Mouse (Mus musculus) T-helper 2 cell (primary cell): ENCODE measurements around the gene Cpne7.

ENCODE experiments used
- in situ Hi-C: fragments of 300-600 bp; cut with MboI, MseI; formaldehyde crosslinking; loops from one replicate; pipeline ENCODE4 v1.15.1; 2025; ENCODE audit warnings: high pct_unique_total_duplicates

Cpne7 gene

DNA sequence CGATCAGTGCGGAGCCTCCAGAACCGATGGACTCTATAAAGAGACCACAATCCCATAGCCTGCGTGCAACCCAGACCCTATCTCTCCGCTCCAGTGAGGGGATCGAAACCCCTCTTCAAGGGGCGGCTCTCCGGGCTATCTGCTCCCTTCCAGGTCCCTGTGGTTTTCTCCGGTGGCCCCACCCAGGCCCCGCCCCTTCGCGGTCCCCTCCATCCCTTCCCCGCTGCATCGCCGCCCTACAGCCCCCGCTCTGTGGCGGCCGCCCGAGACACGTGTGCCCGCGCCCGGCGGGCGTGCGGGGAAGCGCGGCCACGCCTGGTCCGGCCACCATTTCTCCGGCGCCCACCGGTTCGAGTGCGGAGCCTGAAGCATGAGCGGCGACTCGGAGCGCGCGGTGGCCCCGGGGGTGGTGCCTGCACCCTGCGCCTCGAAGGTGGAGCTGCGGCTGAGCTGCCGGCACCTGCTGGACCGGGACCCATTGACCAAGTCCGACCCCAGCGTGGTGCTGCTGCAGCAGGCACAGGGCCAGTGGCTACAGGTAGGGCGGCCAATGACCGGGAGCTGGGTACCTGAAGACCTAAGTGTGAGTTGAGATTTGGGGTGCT, at the start of gene Cpne7:
TSS of gene Cpne7 (plus strand) at position 248 of the 605 bp plus-strand sequence.
- in situ Hi-C loops = no loop called here

DNA sequence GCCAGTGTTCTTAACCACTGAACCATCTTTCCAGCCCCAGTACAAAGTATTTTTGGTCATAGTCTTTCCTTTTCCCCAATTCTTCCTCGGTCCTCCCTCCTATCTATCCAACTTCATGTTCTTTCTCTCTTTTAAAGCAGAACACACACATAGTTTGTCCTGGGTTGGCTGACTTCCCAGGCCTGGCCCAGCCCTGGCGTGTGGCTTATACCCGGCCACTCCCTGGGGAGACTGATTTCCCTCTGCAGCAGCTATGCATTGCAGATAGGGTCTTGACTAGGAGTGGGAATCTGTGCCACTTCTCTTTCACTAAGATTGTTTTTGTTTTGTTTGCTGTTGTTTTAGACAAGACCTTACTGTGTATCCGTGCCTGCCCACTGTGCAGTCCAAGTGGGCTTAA, 46.0 kb upstream of the Cpne7 start:
- in situ Hi-C loops = no loop called here

DNA sequence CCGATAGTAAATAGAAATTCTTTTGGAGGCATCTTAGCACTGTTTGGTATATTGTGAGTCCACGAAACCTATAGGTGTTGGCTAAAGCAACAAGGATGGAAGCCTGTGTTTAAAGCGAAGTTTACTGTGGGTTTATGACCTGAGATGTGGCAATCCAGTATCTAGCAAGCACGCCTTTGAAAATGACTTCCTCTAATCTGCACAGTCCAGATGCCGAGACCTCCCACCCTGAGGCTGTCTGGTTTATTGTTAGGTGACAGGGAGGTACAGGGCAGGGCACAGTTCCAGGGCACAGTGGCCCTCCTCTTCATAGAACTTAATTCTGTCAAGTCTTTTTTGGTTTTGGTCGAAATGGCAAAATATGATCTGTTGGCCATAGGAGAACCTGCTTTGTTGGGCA, 40.0 kb upstream of the Cpne7 start:
- in situ Hi-C loops = no loop called here

DNA sequence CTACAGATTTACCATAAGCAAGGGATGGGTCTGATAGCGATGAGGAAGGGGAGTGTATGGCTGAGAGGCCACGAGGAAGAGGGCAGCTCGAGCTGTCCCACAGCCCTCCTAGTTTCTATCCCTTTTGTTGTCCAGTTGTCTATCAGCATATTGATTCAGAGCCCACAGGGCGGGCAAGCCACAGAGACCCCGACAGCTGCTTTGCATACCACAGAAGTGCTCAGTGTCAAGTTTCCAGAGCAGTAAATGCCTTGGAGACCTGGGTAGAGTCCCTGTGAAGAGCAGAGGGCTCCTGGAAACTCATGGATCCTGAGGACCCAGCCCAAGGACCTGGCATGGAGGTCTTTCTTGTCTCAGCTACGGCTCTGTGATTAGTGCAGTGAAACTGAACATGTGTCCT, 34.2 kb upstream of the Cpne7 start:
- in situ Hi-C loops = no loop called here

DNA sequence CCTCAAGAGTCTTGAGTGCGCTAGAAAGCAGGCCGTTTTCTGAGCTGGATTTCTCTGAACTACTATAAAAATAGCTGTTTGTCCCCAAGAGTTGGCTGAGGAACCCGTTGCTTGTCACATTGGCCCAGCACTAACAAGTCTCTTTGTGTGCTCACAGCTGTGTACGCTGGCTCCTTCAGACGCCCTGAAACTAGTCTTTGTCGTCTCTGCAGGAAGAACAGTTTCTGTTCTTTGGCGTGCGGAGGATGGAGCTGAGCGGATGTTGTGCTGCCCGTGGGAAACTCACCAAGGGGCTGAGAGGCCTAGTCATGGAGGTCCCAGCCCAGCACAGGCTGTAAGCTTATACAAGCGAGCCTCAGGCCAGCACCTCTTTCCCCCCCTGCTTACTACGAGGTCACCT, 33.6 kb upstream of the Cpne7 start:
- in situ Hi-C loops = no loop called here

DNA sequence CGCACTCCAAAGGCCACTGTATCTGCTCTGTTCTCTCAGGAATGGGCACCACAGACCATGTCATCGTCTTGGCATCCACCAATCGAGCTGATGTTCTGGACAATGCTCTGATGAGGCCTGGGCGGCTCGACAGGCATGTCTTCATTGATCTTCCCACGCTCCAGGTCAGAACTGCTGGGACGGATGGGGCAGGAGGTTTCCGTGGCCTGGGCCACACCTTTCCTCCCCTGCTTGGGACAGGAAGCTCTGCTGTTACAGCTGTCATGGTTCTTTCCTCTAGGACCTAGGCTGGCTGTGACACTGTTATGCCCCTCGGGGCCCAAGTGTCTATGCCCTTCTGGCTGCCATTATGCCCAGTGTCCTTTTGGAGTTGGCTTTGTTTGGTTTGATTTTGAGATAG, 29.9 kb upstream of the Cpne7 start:
- in situ Hi-C loops = no loop called here

DNA sequence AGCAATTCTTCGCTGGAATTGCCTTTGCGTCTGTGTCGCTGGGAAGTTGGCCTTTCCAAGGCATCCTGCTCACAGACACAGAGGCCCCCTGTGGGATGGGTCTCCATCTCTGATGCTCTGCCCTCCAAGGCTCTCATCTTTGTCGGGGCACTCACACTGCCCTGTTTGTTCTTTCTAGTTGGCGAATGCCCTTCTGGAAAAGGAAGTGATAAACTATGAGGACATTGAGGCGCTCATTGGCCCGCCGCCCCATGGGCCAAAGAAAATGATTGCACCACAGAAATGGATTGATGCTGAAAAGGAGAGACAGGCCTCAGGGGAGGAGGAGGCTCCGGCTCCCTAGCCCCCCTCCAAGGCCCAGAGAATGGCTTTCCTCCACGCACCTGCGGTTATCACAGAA, 20.0 kb upstream of the Cpne7 start:
- in situ Hi-C loops = no loop called here

DNA sequence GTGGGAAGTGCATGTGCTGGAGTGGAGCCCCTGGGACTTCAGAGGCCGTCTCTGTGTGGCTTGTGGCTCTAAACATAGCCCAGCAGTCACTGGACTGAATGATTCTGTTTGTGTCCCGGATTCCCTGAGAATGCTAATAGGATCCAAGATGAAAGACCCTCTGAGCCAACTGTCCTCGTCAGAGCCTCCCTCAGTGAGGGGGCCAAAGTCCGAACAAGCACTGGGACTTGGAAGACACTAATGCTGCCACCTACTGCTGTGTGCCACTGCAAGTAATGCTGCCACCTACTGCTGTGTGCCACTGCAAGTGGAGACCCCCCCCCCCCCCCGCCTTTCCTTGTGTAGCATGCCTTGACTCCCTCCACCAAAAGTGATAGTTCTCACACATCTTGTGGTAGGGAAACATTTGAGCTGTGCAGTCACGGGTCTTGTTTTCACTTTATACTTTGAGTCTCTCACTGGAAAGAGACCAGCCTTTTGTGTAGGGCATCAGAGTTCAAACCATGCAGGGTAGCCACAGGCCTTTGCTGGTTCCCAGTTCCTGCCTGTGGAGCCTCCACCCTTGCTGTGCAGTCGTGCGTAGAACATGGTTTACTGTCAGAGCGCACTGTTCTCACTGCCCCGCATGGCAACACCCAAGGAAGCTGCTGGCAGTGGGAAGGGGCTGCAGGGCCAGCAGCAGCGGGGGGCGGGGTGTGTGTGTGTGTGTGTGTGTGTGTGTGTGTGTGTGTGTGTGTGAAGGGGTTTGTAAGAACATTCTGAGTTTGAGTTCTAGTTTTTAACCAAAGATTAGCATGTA, 19.2 kb upstream of the Cpne7 start:
- in situ Hi-C loops = no loop called here

DNA sequence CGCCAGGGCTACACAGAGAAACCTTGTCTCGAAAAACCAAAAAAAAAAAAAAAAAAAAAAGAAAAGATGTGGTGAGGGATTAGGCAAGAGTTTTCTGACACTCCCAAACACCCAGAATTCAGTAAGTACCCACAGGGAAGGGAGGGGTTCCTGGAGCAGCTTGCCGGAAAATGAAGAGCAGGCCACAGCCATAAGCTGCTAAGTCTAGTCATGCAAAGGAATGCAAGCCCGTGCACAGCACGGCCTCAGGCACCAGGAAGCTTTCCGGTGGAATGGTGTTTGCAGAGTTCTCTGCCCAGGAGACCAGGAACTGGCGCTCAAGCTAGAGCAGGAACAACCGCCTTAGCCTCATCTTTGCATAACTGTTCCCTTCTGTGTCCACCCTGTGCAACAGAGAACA, 16.9 kb upstream of the Cpne7 start:
- in situ Hi-C loops = loop anchor here (5.0 kb wide), 1 partner anchor 53 kb away; no protein-coding TSS in a partner anchor

DNA sequence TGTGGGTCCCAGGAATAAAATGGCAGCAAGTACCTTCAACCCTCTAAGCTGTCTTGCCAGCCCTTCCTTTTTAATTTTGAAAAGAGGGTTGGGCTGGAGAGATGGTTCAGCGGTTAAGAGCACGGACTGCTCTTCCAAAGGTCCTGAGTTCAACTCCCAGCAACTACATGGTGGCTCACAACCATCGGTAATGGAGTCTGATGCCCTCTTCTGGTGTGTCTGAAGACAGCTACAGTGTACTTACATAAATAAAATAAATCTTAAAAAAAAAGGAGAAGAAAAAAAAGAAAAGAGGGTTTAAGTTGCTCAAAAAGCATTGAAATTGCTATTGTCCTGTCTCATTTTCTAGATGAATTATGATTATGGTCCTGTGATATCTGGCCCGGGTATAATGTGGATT, 15.9 kb upstream of the Cpne7 start:
- in situ Hi-C loops = loop anchor here (5.0 kb wide), 1 partner anchor 54 kb away; no protein-coding TSS in a partner anchor

DNA sequence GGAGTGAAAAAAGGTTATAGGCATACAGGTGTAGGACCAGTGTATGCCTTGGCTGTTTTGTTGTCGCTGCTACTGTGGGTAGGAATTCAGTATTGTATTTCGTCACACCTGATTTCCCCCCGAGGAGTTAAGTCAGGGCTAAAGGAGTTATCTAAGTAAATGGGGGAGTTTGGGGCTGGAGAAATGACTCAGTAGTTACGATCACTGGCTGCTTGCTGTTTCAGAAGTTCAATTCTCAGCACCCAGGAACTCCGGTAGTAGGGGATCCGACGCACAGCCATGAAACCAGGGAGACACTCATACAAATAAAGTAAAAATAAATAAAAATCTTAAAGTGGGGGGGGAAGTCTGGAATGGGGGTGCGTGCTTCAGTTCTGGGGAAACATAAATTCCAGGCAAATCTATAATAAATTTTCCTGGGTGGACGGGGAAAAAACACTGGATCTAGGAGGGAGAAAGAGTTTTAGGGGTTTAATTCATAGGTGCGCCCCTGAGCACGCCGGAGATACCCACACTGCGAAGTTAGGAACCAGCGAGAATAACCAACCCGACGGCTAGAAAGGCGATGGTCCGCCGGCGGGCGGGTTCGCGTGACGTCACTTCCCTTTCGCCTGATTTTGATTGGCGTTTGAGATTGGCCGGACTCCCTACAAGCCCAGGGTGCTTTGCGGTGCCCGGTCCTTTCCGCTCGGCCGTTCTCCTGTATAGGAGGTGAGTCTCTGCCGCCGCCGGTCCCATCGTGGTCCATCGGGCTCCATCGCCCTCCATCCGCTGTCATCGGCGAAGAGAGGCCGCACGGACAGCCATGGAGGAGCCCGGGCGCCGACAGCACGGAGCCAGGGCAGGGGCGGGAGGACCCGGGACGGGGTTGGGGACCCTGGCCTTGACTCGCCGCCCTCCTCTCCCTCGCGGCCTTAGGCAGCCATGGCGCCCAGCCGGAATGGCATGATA, 15.2 kb upstream of the Cpne7 start, which contains the start of gene Rpl13:
TSS of gene Rpl13 (plus strand) at position 616 of the 951 bp plus-strand sequence.
- in situ Hi-C loops = loop anchor here (5.0 kb wide), 1 partner anchor 55 kb away; no protein-coding TSS in a partner anchor

DNA sequence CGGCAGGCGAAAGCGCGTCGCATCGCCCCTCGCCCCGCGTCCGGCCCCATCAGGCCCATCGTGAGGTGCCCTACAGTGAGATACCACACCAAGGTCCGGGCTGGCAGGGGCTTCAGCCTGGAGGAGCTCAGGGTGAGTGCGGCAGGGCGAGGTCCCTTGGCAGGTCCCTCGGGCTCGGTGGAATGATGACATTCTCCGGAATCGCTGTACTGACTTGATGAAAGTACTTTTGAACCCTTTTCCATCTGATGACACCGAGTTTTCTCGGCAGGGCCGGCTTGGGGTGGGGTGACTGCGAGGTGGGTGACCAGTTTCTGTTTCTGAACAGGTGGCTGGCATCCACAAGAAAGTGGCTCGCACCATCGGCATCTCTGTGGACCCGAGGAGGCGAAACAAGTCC, 14.3 kb upstream of the Cpne7 start:
- in situ Hi-C loops = loop anchor here (5.0 kb wide), 1 partner anchor 56 kb away; no protein-coding TSS in a partner anchor

DNA sequence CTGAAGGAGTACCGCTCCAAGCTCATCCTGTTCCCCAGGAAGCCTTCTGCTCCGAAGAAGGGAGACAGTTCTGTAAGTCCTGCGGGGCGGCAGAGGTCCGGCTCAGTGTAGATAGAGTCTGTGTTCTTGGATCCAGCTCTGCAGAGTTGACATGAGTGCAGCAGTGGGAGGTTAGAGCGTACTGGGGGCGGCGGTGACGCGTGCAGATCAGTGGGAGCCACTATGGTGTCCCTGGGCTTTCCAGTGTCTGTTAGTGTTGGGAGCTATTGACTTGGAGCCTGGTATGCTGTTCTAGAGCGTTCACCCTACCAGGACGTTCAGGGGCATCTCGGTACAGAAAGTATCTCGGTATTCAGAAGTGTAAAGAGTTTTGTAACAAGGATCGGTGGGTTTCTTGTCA, 13.9 kb upstream of the Cpne7 start:
- in situ Hi-C loops = loop anchor here (5.0 kb wide), 1 partner anchor 56 kb away; no protein-coding TSS in a partner anchor

DNA sequence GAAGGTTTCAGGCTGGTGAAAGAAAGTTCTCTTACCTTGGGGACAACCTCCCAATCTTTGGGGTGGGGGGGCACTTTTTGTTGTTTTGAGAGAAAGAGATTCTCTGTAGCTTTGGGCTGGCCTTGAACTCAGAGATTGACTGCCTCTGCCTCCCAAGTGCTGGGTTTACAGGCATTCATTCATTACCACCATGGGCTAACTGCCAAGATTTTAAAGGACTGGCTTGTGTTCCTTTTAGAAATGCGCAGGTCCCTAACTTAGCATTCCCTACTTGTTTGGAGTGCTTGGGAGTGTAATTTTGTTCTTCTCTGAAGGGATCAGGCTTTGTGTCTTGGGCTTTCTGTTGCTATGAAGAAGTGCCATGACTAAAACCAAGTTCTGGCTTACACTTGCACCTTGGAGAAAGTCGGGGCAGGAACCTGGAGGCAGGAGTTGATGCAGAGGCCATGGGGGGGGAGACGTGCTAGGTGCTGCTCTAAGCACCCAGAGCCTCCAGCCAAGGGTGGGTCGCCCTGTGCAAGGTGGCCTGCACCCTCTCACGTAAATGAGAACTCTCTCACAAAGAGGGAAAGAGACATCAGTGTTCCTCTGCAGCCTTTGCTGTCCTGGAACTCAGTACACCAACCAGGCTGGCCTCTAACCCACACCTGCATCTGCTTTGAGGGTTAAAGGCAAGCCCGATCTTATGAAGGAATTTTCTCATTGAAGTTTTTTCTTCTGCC, 13.0 kb upstream of the Cpne7 start:
- in situ Hi-C loops = loop anchor here (5.0 kb wide), 1 partner anchor 57 kb away; no protein-coding TSS in a partner anchor

DNA sequence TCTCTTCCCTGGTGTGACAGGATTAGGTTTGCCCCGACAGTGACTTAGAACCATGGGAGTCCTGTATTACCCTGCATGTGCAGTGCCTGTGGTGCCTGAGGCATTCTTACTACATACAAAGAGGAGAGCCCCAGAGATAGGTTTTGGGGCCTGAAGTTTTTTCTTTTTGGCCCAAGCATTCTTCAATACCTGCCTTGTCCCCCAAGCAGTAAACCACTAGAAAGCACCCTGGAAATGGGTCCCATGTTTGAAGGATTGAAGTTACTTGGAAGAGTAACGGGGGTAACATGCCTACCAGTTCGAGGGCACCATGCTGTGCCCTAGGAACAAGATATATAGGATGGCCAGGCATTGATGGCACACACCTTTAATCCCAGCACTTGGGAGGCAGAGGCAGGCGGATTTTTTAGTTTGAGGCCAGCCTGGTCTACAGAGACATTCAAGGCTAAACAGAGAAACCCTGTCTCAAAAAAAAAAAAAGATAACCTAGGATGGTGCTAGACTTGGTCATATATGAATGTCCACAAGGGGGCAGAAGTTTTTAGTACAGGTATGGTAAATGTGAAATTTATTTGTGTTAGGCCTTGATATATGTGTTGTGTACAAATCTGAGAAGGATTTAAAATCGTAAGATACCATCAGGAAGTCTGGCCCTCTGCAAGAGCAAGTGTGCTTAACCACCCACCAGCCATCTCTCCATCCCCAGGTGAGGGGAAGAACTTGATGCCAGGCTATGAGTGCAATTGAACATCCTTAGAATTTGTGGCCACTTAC, 11.4 kb upstream of the Cpne7 start:
- in situ Hi-C loops = no loop called here

DNA sequence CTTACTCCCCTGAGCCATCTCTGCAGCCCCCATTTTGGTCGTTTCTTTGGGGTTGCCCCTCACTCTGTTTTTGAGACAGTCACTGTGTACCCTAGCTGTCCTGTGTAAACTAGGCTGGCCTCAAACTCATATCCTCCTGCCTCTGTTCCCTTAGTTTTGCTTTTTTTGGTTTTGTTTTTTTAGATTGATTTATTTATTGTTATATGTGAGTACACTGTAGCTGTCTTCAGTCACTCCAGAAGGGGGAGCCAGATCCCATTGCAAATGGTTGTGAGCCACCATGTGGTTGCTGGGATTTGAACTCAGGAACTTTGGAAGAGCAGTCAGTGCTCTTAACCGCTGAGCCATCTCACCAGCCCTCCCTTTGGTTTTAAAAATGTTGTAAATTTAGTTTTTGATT, 10.6 kb upstream of the Cpne7 start:
- in situ Hi-C loops = no loop called here

DNA sequence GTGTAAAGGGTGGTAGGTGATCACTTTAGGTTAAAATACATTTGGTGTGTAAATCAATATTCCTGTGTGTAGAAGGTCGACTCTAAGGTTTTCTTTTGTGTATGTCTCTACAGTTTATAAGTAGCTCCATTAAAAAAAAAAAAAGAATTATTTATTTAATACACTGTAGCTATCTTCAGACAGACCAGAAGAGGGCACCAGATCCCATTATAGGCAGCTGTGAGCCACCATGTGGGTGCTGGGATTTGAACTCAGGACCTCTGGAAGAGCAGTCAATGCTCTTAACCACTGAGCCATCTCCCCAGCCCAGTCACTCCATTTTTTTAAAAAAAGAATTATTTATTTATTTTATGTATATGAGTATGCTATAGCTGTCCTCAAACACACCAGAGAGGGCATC, 9.2 kb upstream of the Cpne7 start:
- in situ Hi-C loops = no loop called here

DNA sequence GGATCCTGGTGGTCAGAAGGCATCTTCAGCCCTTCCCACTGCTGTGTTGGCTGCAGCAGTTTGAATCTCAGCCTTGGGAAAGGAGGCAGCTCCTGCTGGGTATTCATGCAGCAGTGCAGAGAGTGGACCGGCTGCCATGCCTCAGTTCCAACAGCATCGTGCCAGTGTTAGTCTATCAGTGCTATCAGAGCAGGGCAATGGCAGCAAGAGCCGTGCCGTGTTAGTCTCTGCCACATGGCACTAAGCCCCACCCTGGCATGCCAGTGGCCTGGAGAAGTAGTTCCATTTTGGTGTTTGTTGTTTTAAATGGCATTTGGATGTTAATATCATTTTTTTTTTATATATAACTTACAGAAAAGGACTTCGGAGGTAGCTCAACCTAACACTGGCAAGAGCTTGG, 8.2 kb upstream of the Cpne7 start:
- in situ Hi-C loops = no loop called here

DNA sequence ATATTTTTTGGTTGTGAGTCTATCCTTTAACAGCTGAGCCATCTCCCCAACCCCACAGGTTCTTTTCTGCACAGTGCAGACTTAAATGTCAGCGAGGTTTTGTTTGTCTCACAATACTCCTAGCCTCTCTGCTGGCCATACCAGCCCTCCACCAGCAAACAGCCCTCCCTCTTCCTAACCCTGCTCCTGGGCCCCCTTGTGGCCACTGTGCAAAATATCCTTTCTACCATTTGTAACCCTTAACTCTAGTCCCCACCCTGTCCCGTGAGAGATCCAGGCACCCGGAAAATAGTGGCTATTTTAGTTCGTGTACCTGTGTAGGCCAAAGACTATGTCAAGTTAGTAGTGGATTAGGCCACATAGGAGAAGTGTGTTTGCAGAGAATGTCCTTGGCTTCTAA, 6.5 kb upstream of the Cpne7 start:
- in situ Hi-C loops = no loop called here

DNA sequence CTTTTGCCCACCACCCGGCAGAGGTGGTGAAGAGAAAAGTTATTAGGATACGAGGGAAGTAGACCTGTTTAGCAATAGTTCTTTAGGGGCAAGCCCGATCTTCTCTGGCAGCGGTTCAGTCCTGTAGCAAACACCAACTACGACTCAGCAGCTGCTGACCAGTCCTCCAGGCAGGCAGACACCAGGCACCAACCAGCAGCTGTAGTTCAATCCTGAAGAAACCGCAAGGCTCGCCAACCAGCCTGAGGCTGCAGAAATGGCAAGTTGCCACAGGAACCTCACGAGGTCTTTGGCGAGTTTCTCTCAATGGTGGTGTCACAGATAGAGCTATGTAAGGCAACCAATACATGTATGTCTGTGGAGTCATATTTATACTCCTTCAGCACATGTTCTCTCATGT, 4.3 kb upstream of the Cpne7 start:
- in situ Hi-C loops = no loop called here
